Mouse (Mus musculus) kidney, postnatal 36 days (tissue): ENCODE data around the gene Kctd8.

Experiments used
- DNase-seq, 2 experiments: peaks; one replicate each; pipeline ENCODE4 v3.0.0; 2021 to 2022; ENCODE audit warnings: mixed read lengths in 2 of 2

The Kctd8 gene

DNA sequence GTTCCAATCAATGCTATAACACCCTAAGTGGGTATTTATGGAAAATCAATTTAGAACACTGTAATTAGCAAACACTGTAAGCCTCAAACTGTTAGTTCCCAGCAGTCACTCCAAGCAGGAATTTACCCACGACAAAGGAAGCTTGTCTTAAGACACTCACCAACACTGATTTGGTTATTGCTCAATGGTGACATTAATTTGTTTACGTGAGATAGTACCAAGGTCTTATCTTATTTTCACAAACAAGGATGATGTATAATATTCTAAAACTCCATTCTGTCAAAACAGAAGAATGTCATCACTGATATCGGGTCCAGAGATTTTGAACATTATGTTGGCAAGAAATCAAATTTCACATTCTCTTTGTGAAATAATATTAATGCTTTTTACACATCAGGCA lies 185.0 kb downstream of the Kctd8 start:
- no peak for DNase-seq

DNA sequence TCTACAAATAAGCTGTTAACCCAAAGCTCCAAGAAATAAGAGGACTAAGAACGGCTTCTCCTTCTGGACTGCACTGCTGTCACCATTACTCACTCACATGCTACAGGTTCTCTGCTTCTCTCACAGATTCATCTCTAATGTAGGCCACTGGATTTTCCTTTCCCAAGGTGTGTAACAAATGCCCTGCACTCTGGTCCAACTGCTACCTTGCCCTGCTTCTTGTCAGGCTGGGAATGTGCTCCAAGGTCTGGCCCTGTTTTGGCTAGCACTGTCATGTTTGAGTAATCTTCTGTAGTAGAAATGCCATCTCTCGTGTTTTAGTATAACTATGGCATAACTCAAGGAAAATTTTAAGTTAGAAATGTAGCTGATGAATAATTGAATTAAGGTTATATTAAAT lies 195.7 kb downstream of the Kctd8 start:
- no peak for DNase-seq

DNA sequence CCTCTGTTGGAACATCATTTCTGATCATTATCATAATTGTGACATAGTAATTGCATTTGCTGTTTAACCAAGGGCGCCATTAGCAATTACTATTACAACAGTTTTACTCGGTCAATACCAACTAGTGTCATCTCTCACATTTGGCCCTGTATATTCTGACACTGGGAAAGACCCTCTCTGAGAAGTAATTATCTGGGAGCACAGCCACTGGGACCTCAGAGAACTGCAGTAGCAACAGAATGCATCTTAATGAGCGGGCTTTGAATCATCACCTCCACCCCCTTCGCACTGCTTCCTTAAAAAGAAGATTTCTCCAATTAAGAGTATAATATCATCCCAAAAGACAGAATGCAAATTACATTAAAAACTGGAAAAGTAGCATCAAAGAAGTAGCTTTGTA lies 200.4 kb downstream of the Kctd8 start:
- DNase-seq: no peak

DNA sequence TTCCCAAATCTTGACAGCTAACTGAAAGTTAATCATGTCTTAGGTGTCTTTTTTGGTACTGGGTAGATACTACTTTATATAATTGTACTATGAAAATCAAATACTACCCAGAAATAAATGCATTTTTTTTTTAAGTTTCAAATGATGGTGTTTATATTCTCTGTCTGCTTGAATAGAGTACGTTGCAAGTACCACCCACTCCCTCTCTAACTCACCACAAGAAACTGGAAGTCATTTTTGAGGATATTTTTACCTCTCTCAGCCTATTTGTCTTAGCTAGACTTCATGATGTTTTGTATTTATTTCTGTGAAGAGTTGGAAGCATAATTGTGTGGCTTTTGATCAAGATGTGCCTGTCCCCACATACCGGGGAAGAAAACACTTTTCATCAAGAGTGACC lies 232.8 kb downstream of the Kctd8 start:
- no peak for DNase-seq

DNA sequence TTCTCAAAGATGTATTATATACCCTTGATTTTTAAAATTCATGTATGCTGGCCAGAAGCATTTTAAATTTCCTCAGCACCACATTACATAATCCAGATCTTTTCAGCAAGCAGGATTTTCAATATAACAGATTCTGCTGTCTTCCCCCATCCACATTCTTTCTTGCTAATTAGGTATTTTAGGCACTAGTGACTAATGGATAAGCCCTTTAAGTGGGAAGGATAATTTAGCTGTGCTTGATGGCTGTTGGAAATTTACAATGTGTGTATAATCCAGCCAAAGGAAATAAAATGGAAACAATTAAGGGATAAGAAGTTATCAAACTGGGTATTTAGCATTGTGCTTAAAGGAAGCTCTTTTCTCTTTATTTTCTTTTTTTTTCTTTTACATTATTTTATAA lies 252.6 kb downstream of the Kctd8 start:
- DNase-seq: no peak
